Mouse (Mus musculus): ENCODE results near the gene Gse1. TPM values are rescaled to one million over a fixed set of nuclear protein-coding genes. Genes with fewer than 3 reads are reported as not detected.

Gse1 gene
- total RNA-seq, 2 experiments from 2014 or later, result 146 to 158 TPM

- DNase-seq (ENCODE audit: low spot score in 2 of 2), result no peak
- Histone ChIP-seq H3K4me3 (no peak overlapping the region), H3K27ac (peak overlapping the region; percentile 90)
- no peak for TF ChIP-seq CTCF (conservative IDR thresholded peaks at IDR 0.05)
These were observed 349.6 kb downstream of the Gse1 start for GRCm38 (mm10) chr8:120577821-120578220.

- peak; percentile 63 to 75 for DNase-seq (ENCODE audit: low spot score in 2 of 2)
- no peak overlapping the region for H3K4me3 ChIP-seq
- no peak for TF ChIP-seq CTCF (conservative IDR thresholded peaks at IDR 0.05)
- H3K27ac ChIP-seq, result peak overlapping the region; percentile 90
These were observed 352.2 kb downstream of the Gse1 start for GRCm38 (mm10) chr8:120580336-120581000.

GRCm38 (mm10) chr8:120581329-120581728 lies 353.1 kb downstream of the Gse1 start:
- no peak overlapping the region for H3K4me3 ChIP-seq
- H3K27ac ChIP-seq, result peak overlapping the region; percentile 90
- no peak for TF ChIP-seq CTCF (conservative IDR thresholded peaks at IDR 0.05)
- no peak for DNase-seq (ENCODE audit: low spot score in 2 of 2)

GRCm38 (mm10) chr8:120581811-120582210 lies 353.6 kb downstream of the Gse1 start:
- TF ChIP-seq CTCF (conservative IDR thresholded peaks at IDR 0.05), result no peak
- peak overlapping the region; percentile 90 for H3K27ac ChIP-seq

GRCm38 (mm10) chr8:120585521-120585920 lies 357.3 kb downstream of the Gse1 start:
- TF ChIP-seq CTCF (conservative IDR thresholded peaks at IDR 0.05), result no peak
- Histone ChIP-seq H3K27ac (no peak overlapping the region), H3K4me3 (no peak overlapping the region)
- no peak for DNase-seq (ENCODE audit: low spot score in 2 of 2)

More at GRCm38 (mm10) chr8:120581811-120582210, 353.6 kb downstream of the Gse1 start:
- DNase-seq (ENCODE audit: low spot score in 2 of 2), result no peak
- H3K4me3 ChIP-seq, result no peak overlapping the region

GRCm38 (mm10) chr8:120588908-120589771 lies 360.9 kb downstream of the Gse1 start, which contains the start of gene Gins2:
Gins2 (minus strand) TSS chr8:120589304.
- TF ChIP-seq CTCF (conservative IDR thresholded peaks at IDR 0.05), result peak; percentile 29
- Histone ChIP-seq H3K4me3 (peak within 1 kb of the TSS; percentile 47), H3K27ac (peak within 1 kb of the TSS; percentile 81)
- DNase-seq (ENCODE audit: low spot score in 2 of 2), result peak; percentile 98 to 100

- Histone ChIP-seq H3K27ac (peak overlapping the region; percentile 81), H3K4me3 (peak overlapping the region; percentile 47)
- no peak for DNase-seq (ENCODE audit: low spot score in 2 of 2)
- TF ChIP-seq CTCF (conservative IDR thresholded peaks at IDR 0.05), result no peak
These were observed 361.7 kb downstream of the Gse1 start for GRCm38 (mm10) chr8:120589921-120590320.

- no peak for TF ChIP-seq CTCF (conservative IDR thresholded peaks at IDR 0.05)
- H3K27ac ChIP-seq, result peak overlapping the region; percentile 82
- DNase-seq (ENCODE audit: low spot score in 2 of 2), result peak; percentile 60 to 81
- no peak overlapping the region for H3K4me3 ChIP-seq
These were observed 363.5 kb downstream of the Gse1 start for GRCm38 (mm10) chr8:120591587-120592292.

GRCm38 (mm10) chr8:120594571-120594970 lies 366.3 kb downstream of the Gse1 start:
- TF ChIP-seq CTCF (conservative IDR thresholded peaks at IDR 0.05), result peak; percentile 73
- Histone ChIP-seq H3K27ac (no peak overlapping the region), H3K4me3 (no peak overlapping the region)
- no peak for DNase-seq (ENCODE audit: low spot score in 2 of 2)

GRCm38 (mm10) chr8:120595963-120596362 lies 367.7 kb downstream of the Gse1 start:
- DNase-seq (ENCODE audit: low spot score in 2 of 2), result no peak
- Histone ChIP-seq H3K4me3 (no peak overlapping the region), H3K27ac (no peak overlapping the region)
- peak; percentile 95 for TF ChIP-seq CTCF (conservative IDR thresholded peaks at IDR 0.05)

- no peak for TF ChIP-seq CTCF (conservative IDR thresholded peaks at IDR 0.05)
- DNase-seq (ENCODE audit: low spot score in 2 of 2), result peak; percentile 88 to 91
- no peak overlapping the region for H3K4me3 ChIP-seq
- H3K27ac ChIP-seq, result peak overlapping the region; percentile 71
These were observed 370.3 kb downstream of the Gse1 start for GRCm38 (mm10) chr8:120598579-120598978.

GRCm38 (mm10) chr8:120599504-120599903 lies 371.2 kb downstream of the Gse1 start:
- DNase-seq (ENCODE audit: low spot score in 2 of 2), result peak; percentile 72 to 78
- peak overlapping the region; percentile 70; the same call in 1 of the 2 replicates for H3K27ac ChIP-seq

GRCm38 (mm10) chr8:120602672-120603071 lies 374.4 kb downstream of the Gse1 start:
- TF ChIP-seq CTCF (conservative IDR thresholded peaks at IDR 0.05), result no peak
- no peak overlapping the region for H3K4me3 ChIP-seq
- no peak for DNase-seq (ENCODE audit: low spot score in 2 of 2)
- H3K27ac ChIP-seq, result no peak overlapping the region

More at GRCm38 (mm10) chr8:120599504-120599903, 371.2 kb downstream of the Gse1 start:
- TF ChIP-seq CTCF (conservative IDR thresholded peaks at IDR 0.05), result peak; percentile 86
- H3K4me3 ChIP-seq, result no peak overlapping the region
